Mouse (Mus musculus): Measurements from ENCODE around the gene Vav2.

DNA sequence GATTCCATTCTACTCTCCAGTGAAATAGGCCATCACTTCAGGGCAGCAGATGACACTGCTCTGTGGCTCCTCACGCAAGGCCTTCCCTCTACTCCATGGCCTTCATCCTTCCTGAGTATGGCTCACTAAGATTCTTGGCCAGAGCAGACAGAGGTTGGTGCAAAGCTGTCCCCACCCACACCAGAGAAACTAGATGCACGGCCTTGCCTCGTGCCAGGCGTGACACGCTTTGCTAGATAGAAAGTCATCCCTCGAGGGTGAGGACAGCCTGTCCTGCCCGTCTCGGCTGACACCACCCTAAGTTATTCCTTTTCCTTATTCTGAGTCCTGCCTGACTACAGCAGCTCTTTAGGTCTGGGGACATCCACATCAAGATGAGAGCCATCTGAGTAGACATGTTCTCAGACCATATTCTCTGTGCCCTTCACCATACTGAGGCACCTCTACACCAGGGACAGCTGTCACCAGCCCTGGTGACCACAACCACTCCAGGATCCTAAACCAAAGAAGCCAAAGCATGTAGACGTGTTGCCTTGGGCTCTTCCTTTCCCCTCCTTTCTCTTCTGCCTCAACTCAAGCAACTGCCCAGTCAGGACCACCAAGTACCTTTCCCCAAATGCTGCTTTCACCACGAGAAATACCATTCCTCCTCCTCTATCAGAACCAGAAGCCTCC, 97.3 kb downstream of the Vav2 start:
- TF ChIP-seq CTCF (IDR thresholded peaks at IDR 0.05; ENCODE audit: low read depth) (no peak), EP300 (IDR thresholded peaks at IDR 0.05; ENCODE audit: low read depth) (no peak)
